Mouse (Mus musculus) cerebral cortex, adult 2 months (tissue): ENCODE data around the gene Hoxc12.

ENCODE experiments used
- WGBS: fragments of 180-500 bp; shearing (Covaris S2); methylation state at CpG from one replicate; pipeline ENCODE4 v1.1.7; 2018; 5-methylcytosine and 5-hydroxymethylcytosine counted together

Gene Hoxc12

DNA sequence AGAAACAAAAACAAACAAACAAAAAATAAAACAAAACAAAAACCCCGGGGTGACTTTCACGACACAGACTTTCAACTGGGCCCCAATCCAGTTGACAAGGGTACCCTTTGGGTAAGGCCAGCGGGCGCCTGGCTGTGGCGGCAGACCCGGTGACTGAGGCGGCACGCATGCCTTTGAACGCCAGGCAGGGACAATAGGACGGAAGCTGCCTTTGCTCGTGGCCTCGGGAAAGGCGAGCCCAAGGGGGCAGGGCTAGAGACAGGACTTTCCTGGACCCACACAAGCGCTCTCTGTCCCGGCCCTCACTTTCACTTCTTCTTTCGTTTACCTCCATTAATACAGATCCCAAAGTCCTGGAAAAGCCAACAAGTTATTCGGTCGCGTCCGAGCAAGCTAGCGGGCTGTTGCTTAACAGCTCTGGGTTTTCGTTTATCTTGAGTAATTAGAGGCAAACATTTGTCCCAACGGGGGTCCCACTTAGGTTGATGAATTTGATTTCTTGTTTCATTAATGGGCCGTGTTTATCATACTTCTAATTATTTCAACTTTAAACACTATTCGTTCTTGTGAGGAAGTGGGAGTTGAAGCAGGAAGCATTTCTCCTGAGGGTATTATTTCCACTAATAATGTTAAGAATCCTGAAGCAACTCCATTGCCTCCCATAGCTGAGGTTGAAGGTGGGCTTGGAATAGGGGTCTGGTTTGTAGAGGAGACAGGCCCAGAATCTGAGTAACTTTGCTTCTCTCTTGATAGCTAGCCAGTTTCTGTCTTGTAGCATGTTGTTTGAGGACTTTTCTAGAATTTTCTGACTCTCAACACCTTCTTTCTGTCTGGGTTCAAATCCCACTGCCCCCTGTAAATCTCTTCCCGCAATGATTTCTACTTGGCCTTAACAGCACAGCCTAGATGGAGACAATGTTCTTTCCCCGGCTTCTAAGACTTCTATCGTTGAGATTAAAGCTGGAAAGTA, 27.4 kb downstream of the Hoxc12 start:
- WGBS, result 4% methylated on average over 28 of the region's 28 CpGs

DNA sequence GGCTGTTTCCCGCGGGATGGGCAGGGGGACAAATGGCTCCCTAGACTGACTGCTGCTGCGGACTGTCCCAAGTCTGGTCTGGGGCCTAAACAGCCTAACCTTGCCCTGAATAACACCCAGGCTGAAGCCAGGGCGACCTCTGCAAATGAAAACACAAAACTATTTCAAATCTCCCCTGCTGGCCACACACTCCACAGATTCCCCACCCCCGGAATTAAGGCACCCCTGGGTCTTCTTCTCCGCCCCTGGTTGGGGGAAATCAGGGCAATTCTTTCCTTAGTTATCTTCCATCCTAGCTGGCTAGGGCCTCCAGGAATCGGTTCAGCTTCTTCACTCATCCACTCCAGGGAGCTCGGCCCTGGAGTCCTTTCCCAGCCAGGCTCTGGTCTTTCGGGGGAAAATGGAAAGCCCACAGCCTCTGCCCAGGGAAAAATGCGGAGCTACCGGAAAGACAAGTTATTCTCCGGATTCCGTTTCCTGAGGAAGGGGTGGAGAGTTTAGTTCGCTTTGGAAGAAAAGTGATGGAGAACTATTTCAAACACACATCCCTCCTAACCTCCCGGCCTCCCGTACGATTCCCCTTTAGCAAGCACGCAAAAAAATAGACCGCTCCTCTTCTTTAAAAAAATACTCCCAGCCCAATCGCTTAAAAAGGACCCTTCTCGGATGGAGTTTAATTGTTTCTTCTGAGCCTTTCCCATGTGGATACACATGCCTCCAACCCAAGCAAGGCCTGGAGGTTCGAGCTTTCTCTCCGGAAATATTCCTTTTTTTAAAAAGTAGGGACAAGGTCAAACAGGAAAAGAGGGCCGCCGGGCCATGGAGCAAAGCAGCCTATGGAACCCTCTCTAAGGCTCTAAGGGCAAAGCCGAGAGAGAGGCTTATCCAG, 28.7 kb downstream of the Hoxc12 start:
- 7% methylated on average over 26 of the region's 26 CpGs for WGBS

DNA sequence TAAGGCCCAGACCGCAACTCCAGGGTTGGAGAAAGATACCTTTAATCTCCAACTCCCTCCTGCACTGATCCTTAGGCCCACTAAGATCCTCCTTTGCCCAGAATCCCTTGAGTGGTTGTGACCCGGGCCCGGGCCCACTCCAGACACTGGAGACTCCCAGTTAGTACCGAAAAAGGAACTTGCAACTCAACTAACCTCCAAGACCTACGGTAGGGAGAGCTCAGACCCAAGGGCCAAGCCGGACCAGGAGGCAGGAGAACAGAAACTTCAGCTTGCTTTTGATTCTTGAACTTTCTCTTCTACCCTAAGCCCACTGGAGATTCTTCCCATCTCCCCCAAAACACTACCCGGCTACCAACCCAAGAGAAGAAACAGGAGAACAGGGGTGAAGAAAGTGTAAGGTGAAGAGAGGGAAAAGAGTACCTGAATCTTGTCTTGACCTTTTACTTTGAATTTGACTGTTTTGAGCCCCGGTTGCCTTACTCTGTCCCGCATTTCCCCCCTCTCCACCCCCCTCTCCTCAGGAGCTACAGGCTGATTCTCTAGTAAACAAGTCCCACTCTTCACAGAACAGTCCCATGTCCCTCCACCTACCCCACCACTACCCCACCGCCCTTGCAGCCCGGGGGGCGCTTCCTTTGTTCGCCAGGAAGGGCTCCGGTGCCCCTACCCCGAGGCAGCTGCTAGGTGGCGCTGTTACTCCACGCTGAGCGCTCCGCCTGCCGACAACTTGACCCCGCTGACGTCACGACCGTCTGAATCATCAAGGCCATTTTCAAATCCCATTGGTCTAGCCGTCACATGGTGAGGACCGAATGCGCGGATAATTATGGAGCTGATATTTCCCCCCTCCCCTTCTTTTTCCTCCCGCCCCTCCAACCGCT, 29.6 kb downstream of the Hoxc12 start:
- 5% methylated on average over 30 of the region's 30 CpGs for WGBS

DNA sequence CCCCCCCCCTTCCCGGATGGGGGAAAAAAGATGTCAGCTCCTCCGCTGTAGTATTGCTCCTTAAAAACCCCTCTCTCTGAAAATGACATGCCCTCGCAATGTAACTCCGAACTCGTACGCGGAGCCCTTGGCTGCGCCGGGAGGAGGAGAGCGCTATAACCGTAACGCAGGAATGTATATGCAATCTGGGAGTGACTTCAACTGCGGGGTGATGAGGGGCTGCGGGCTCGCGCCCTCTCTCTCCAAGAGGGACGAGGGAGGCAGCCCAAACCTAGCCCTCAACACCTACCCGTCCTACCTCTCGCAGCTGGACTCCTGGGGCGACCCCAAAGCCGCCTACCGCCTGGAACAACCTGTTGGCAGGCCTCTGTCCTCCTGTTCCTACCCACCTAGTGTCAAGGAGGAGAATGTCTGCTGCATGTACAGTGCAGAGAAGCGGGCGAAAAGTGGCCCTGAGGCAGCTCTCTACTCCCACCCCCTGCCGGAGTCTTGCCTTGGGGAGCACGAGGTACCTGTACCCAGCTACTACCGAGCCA, 30.3 kb downstream of the Hoxc12 start, which contains the start of gene Hoxc10:
Gene Hoxc10, plus strand, starts transcription at position 21 of the 536 bp plus-strand sequence.
- 4% methylated on average over 27 of the region's 27 CpGs for WGBS

DNA sequence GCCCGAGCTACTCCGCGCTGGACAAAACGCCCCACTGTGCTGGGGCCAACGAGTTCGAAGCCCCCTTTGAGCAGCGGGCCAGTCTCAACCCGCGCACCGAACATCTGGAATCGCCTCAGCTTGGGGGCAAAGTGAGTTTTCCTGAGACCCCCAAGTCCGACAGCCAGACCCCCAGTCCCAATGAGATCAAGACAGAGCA, 30.7 kb downstream of the Hoxc12 start, which contains the start of gene Hoxc5:
Gene Hoxc5, plus strand, starts transcription at position 132 of the 199 bp plus-strand sequence.
- WGBS, result 5% methylated on average over 12 of the region's 12 CpGs

DNA sequence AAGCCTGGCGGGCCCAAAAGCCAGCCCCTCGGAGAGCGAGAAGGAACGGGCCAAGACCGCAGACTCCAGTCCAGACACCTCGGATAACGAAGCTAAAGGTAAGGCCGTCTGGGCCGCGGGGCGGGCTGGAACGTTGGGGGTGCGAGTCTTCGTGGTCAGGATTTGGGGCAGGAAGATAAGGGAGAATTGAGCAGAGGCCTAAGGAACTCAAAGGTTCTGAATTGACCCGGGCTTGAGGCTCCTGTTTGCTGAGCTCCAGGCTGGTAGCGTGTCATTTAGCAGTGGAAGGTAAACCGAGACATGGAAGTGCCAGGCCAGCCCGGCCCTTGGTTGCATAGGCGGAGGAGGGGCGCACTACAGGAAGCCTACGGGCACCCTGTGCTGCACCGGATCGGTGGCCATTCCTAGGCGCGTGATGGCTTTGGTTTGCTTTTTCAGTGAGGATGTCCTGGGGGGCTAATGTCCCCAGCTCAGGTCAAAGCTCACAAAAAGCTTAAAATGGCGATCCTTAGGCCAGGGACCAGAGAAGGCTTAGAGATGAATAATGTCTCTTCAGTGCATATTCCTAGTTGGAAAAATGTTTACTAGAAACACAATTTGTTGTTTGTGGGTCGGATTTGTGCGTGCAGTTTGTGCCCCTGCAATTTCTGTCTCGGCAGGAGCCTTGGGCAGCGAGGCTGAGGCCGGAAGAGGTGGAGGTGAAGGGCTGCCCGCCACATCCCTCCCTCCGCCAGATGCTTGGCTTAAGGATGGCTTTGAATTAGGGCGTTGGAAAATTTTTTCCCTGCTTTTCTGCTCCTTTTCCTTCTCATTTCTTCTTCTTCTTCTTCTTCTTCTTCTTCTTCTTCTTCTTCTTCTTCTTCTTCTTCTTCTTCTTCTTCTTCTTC, 31.2 kb downstream of the Hoxc12 start:
- WGBS, result 3% methylated on average over 34 of the region's 34 CpGs

DNA sequence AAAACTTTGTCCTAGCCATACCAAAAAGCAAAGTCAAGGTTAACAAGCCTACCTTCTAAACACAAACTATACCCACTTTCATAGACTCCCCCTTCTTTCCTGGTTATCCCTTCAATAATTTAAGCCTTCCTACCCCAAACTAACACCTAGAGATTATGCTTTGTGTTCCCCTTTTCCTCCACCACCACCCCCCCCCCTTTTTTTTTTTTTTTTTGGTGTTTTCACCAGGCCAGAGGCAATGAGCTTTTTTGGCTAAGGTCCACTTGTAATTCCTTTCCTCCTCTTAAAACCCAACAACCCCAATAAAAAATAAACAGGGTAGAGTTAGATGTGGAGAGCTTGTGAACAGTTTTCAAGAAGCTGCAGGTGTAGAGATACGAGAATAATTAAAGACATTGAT, 32.7 kb downstream of the Hoxc12 start:
- WGBS, result 44% methylated on average over 1 of the region's 1 CpGs

DNA sequence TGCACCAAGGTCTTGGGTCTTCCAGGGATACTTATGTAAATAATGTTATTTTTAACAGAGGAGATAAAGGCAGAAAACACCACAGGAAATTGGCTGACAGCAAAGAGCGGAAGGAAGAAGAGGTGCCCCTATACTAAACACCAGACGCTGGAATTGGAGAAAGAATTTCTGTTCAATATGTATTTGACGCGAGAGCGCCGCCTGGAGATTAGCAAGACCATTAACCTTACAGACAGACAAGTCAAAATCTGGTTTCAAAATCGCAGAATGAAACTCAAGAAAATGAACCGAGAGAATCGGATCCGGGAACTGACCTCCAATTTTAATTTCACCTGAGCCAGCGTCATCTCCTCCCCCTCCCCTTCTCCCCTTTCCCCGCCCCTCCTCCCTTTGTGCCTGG, 34.2 kb downstream of the Hoxc12 start:
- under 1% methylated on average over 12 of the region's 12 CpGs for WGBS

DNA sequence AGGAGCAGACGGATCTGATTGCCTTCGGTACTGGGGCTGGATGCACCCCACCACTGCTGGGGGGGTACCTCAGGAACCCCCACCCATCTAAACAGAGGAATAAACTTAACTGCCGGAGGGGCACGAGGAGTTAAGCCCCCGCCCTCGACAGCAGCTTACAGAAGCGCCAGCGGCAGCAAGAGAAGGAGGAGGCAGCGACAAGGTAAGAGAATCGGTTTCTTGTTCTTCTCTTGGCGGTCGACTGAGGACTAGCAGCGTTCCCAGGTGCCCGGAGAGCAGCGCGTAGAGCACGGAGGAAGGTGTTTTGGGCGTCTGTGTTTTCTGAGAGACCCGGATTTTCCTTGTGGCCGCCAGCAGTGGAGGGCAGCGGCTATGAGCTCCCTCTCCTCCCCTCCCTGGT, 35.7 kb downstream of the Hoxc12 start:
- 5% methylated on average over 21 of the region's 21 CpGs for WGBS

DNA sequence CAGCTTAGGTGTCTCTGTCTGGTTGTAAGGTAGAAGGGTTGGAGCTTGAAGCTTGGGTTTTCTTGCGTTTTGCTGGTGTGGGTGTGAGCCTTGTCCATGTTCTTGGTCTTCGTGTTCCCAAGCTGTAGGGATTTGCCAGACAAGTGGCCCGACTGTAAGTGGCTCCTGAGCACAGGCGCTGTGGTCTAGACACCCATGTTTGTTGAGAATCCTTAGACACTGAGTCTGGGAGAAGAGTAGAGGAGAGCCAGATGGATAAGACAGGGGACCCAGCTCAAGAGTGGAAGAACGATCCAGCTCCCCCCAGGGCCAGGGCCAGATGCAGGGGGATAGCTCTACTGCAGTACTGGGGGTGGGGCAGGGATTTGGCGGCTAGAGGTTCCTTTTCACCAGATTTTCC, 36.2 kb downstream of the Hoxc12 start:
- WGBS, result 3% methylated on average over 6 of the region's 6 CpGs

DNA sequence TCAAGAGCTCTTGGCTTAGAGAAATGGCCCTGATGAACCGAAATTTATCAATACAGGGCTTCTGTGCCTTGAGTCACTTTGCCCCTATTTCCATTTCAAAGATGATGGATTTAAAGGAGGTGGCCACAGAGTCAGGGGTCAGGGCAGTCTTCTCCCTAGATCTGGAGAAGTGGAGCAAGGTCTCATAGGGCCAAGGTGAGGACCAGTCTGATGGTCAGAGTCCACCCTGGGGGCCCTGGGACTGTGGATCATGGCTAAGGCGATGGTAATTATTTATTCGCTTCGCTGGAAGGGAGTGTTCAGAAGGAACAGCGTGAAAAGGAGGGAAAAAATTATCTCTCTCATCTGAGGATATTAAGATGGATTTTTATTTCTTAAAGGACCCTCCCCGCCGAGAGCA, 38.5 kb downstream of the Hoxc12 start:
- 8% methylated on average over 7 of the region's 7 CpGs for WGBS

DNA sequence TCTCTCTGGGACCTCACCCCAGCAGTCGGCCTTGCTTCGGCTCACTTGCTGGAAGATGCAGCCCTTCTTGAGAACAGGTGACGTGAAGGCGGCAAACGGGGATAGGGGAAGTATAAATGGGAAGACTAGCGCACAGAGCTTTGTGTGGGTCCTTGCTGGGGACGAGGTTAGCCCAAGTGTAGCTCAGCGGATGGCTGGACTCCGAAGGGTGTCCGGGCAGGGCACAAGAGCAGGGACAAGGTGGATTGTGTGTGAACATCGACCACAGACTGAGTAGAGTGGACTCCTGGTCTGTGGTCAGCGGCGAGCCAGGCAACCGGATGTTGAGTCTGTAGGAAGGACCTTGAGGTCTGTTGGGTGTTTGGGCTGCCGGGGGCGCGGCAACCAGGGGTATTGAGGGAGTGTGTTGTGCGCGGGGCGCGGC, 39.1 kb downstream of the Hoxc12 start:
- 2% methylated on average over 21 of the region's 21 CpGs for WGBS

DNA sequence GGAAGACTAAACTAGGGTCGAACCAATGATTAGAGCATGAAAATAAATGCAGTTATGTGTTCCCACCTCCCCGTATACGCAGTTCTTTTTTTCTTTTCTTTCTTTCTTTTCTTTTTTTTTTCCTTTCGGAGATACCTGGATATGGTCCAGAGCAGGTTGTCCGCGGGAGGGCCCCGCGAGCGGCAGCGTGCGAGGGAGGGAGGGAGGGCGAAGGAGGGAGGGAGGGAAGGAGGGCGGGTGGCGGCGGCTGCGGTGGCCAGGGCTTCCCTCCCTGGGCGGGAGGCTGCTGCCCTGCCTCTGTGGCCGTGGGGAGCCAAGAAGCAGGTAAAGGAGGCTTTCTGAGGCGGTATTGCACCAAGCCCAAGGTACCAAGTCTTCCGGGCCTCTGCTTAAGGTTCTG, 39.6 kb downstream of the Hoxc12 start, which contains the start of gene Hoxc9:
Gene Hoxc9, plus strand, starts transcription at position 269 of the 400 bp plus-strand sequence.
- WGBS, result 2% methylated on average over 15 of the region's 20 CpGs

DNA sequence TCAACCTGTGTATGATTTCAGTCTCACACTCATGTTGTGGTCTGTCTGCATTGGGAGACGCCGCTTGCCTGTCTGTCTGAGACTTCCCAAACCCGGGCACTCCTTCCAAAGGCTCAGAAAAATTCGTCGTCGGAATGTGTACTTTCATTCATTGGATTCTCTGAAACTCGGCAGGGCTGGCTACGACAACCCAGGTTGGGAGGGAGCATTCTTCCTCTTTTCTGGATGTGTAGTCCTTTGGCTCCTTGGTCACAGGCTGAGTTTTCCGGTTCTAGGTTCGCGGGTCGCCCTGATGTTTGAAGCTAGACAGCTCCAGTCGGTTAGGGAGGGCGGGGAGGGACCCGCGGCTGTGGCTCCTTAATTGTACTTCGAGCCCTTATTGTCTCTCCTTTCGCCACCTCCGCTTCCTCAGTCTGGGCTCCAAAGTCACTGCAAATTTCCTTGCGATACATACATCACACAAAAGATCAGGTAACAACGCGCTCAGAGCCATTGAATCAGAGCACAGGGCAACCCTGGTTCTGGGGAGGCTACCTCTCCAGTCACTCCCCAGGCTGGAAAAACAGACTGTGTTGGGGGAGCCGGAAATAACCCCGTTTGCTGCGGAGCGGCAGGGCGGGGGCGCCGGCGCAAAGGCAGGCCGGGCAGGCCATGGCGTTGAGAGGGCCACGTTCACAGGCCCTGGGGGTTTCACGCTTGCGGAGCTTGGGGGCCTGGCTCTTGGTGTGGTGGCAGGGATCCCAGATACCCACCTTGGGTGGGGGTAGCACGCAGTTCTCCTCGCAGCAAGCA, 40.3 kb downstream of the Hoxc12 start:
- WGBS, result 2% methylated on average over 37 of the region's 37 CpGs

DNA sequence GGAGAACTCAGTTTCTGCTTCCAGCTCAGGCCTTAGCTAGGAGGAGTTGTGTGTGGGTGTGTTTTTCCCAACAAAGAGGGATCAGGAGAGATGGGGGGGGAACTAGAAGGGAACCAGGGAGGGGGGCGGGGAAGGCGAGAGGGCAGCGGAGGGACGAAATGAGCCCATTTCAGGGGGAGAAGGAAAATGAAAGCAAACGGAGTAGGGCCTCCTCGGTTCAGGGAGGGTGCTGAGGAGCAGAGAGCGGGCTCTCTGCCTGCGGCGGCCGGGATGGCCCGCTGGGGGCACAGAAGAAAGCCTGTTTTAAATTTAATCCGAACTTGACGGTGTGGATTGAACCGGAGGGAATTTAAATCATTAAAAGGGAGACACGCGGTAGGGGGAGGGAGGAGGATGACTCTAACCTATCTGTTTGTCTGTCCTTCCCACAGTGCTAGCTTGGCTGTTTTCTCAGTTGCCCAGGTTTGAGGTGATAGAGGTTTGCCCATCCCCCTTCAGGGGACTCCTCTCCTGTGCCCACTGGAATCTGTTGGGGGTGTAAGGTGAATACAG, 40.9 kb downstream of the Hoxc12 start:
- 13% methylated on average over 16 of the region's 16 CpGs for WGBS

DNA sequence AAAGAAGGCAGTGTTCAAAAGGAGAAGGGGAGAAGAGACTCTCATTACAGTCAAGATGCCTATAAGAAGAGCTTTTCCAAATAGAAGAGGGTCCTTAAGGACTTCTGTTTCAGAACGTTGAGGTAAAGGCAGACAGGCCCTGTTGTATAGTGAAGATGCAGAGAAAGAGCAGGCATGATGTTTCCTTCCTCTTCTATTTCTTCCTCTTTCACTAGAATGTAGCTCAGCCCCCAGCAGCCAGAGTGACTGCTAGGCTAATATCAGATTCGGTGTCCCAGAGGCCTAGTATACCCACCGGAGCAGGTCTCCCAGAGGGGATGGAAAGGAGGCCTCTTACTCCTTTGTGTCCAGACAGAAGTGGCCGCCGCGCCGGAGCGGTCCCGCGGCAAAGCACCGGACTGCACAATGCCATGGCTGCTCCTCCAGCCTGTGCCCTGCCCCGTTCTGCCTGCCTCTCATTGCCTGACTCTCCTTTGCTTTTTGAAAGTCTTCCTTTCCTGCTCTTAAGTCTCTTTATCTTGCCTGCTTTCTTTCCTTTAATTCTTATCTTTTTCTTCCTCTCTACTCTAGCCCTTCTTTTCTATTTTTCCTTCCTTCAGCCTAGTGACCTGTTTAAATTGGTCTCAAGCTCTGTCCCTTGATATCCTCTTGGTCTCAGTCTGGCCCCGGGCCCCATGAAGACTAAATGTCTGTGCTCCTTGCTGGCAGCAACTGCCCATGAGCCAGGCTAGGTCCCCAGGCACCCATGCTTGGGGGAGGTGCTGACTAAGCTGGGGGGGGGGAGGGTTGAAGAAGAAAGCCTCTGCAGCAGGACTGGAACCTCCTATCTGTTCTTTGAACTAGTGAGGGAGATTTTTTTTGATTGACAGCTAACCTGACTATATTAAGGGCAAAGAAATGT, 42.3 kb downstream of the Hoxc12 start:
- 21% methylated on average over 13 of the region's 13 CpGs for WGBS

DNA sequence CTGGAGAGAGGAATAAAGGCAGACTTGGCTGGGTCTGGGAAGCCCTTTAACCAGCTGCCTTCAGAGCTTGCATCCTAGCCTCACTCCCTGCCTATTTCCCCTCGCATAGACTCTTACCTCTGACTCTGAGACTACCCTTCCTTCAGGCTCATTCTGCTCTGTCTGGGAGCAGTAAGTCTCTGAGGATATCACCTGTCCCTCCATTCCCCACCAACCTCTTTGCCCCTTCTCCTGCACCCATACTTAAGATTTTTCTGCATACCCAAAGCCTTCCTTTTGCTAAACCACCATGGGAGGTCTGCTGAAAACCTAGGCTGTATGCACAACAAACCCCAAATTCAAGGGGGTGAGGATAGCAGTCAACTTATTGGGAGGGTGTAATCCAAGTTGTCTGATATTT, 43.4 kb downstream of the Hoxc12 start:
- WGBS, result 14% methylated on average over 1 of the region's 1 CpGs

DNA sequence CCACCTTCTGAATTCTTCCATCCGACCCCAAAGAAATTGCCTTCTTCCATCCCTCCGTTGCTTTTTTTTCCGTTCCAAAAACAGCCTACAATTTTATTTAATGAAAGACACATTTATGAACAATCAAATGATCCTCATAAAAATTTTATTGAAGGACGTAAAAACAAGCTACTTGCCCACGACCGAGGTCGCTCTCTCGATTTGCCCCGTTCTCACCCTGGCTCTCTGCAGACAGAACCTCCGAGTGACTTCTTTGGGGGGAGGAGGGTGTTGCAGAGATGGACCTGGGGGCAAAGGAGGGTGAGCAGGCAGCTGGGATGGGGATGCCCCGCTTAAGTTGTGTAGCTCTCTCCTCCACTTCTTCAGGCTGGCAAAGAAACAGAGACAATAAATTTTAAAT, 43.8 kb downstream of the Hoxc12 start:
- WGBS, result 5% methylated on average over 11 of the region's 11 CpGs
